Mouse (Mus musculus) MEL (cell line): ENCODE measurements around the gene Gm11099. TPM values are rescaled to one million over a fixed set of nuclear protein-coding genes. Genes with fewer than 3 reads are reported as not detected.

Experiments used
- DNase-seq: peaks from one replicate; pipeline ENCODE4 v3.0.0; 2011; ENCODE audit warnings: low read depth, low spot score
- H3K27ac ChIP-seq: 2 replicates; pipeline ENCODE4 v1.5.1; 2012; ENCODE audit warnings: low read depth, mild to moderate bottlenecking, control low read depth, low read length, moderate library complexity; ENCODE audit not compliant: control insufficient read depth
- H3K27me3 ChIP-seq, 2 experiments: fragments of 150-350 bp in 1 of 2; sonication (generic) in 1 of 2; 2 replicates each; pipeline ENCODE4 v1.6.1; 2012; ENCODE audit warnings: low read length in 2 of 2, mild to moderate bottlenecking in 2 of 2, improper control_type of control experiment in 1 of 2, moderate library complexity in 1 of 2; ENCODE audit not compliant: insufficient read depth in 2 of 2, control insufficient read depth in 1 of 2
- H3K36me3 ChIP-seq, 2 experiments: 2 replicates each; pipeline ENCODE4 v1.6.1; 2012 to 2014; ENCODE audit warnings: low read length in 2 of 2, improper control_type of control experiment in 1 of 2, inconsistent platforms in 1 of 2, mild to moderate bottlenecking in 1 of 2; ENCODE audit not compliant: insufficient read depth in 2 of 2, control insufficient read depth in 1 of 2
- H3K4me1 ChIP-seq, 2 experiments: fragments of 150-350 bp in 1 of 2; sonication (generic) in 1 of 2; 2 replicates each; pipeline ENCODE4 v1.6.1; 2012; ENCODE audit warnings: low read length in 2 of 2, improper control_type of control experiment in 1 of 2, mild to moderate bottlenecking in 1 of 2; ENCODE audit not compliant: insufficient read depth in 2 of 2, control insufficient read depth in 1 of 2
- H3K4me3 ChIP-seq, 2 experiments: fragments of 150-350 bp in 1 of 2; sonication (generic) in 1 of 2; 2 replicates each; pipeline ENCODE4 v1.5.1; 2012; ENCODE audit warnings: low read depth in 2 of 2, low read length in 2 of 2, mild to moderate bottlenecking in 2 of 2, moderate library complexity in 2 of 2, control low read depth in 1 of 2, improper control_type of control experiment in 1 of 2; ENCODE audit not compliant: control insufficient read depth in 1 of 2, insufficient read depth in 1 of 2
- H3K79me2 ChIP-seq: 2 replicates; pipeline ENCODE4 v1.6.1; 2012; ENCODE audit warnings: mild to moderate bottlenecking, low read length, moderate library complexity; ENCODE audit not compliant: control insufficient read depth, poor library complexity, insufficient read depth
- H3K9ac ChIP-seq: 2 replicates; pipeline ENCODE4 v1.6.1; 2012; ENCODE audit warnings: low read depth, mild to moderate bottlenecking, control low read depth, low read length, moderate library complexity; ENCODE audit not compliant: control insufficient read depth, poor library complexity, severe bottlenecking
- H3K9me3 ChIP-seq: fragments of 150-350 bp; sonication (generic); replicated peaks from 2 replicates; pipeline ENCODE4 v1.6.1; 2012; ENCODE audit warnings: mild to moderate bottlenecking, low read length, improper control_type of control experiment, moderate library complexity; ENCODE audit not compliant: insufficient read depth
- BHLHE40 ChIP-seq: IDR thresholded peaks from 2 replicates; pipeline ENCODE4 v1.6.1; 2012; ENCODE audit warnings: low read depth, mild to moderate bottlenecking, inconsistent platforms, low read length, improper control_type of control experiment, borderline replicate concordance
- CTCF ChIP-seq, 3 experiments: IDR thresholded peaks in 2 of 3; conservative IDR thresholded peaks in 1 of 3; 2 replicates each; pipeline ENCODE4 v1.5.1; 2011 to 2012; ENCODE audit warnings: low read length in 3 of 3, low read depth in 2 of 3, mild to moderate bottlenecking in 2 of 3, improper control_type of control experiment in 1 of 3, inconsistent platforms in 1 of 3, mixed read lengths in 1 of 3, moderate library complexity in 1 of 3; ENCODE audit not compliant: control insufficient read depth in 1 of 3, insufficient read depth in 1 of 3, poor library complexity in 1 of 3, severe bottlenecking in 1 of 3
- E2F4 ChIP-seq: IDR thresholded peaks from 2 replicates; pipeline ENCODE4 v1.6.1; 2011; ENCODE audit warnings: low read depth, low read length, improper control_type of control experiment, borderline replicate concordance
- EP300 ChIP-seq, 2 experiments: IDR thresholded peaks; 2 replicates each; pipeline ENCODE4 v1.6.1; 2011; ENCODE audit warnings: improper control_type of control experiment in 2 of 2, low read length in 2 of 2, low read depth in 1 of 2, mild to moderate bottlenecking in 1 of 2
- ETS1 ChIP-seq: IDR thresholded peaks from 2 replicates; pipeline ENCODE4 v1.6.1; 2012; ENCODE audit warnings: low read depth, mild to moderate bottlenecking, inconsistent platforms, low read length, improper control_type of control experiment, moderate library complexity
- GABPA ChIP-seq: IDR thresholded peaks from 2 replicates; pipeline ENCODE4 v1.6.1; 2012; ENCODE audit warnings: low read depth, mild to moderate bottlenecking, inconsistent platforms, low read length, improper control_type of control experiment, moderate library complexity
- GATA1 ChIP-seq: IDR thresholded peaks from 2 replicates; pipeline ENCODE4 v1.6.1; 2011; ENCODE audit warnings: low read depth, low read length, improper control_type of control experiment
- KAT2A ChIP-seq: conservative IDR thresholded peaks from 2 replicates; pipeline ENCODE4 v1.6.1; 2012; ENCODE audit warnings: low read depth, low read length, improper control_type of control experiment, inconsistent platforms
- MAZ ChIP-seq: IDR thresholded peaks from 2 replicates; pipeline ENCODE4 v1.6.1; 2012; ENCODE audit warnings: low read depth, mild to moderate bottlenecking, inconsistent platforms, low read length, improper control_type of control experiment
- MEF2A ChIP-seq: IDR thresholded peaks from 2 replicates; pipeline ENCODE4 v1.6.1; 2014; ENCODE audit warnings: low read depth, mild to moderate bottlenecking, inconsistent platforms, low read length, improper control_type of control experiment; ENCODE audit not compliant: poor library complexity, insufficient replicate concordance, severe bottlenecking; ENCODE audit errors: extremely low read depth
- MXI1 ChIP-seq: IDR thresholded peaks from 2 replicates; pipeline ENCODE4 v1.6.1; 2011; ENCODE audit warnings: mild to moderate bottlenecking, low read depth, low read length, improper control_type of control experiment
- MYB ChIP-seq: IDR thresholded peaks from 2 replicates; pipeline ENCODE4 v1.6.1; 2011; ENCODE audit warnings: mild to moderate bottlenecking, low read depth, low read length, improper control_type of control experiment
- MYC ChIP-seq: IDR thresholded peaks from 2 replicates; pipeline ENCODE4 v1.6.1; 2011; ENCODE audit warnings: low read depth, mild to moderate bottlenecking, low read length, improper control_type of control experiment, moderate library complexity
- NELFE ChIP-seq: IDR thresholded peaks from 2 replicates; pipeline ENCODE4 v1.6.1; 2011; ENCODE audit warnings: low read depth, low read length, improper control_type of control experiment
- NRF1 ChIP-seq: IDR thresholded peaks from 2 replicates; pipeline ENCODE4 v1.6.1; 2014; ENCODE audit warnings: low read depth, mild to moderate bottlenecking, inconsistent platforms, low read length, improper control_type of control experiment, moderate library complexity; ENCODE audit not compliant: poor library complexity, insufficient read depth, severe bottlenecking
- RCOR1 ChIP-seq: IDR thresholded peaks from 2 replicates; pipeline ENCODE4 v1.6.1; 2012; ENCODE audit warnings: low read depth, mild to moderate bottlenecking, inconsistent platforms, low read length, improper control_type of control experiment
- SIN3A ChIP-seq: IDR thresholded peaks from 2 replicates; pipeline ENCODE4 v1.6.1; 2012; ENCODE audit warnings: low read length, improper control_type of control experiment, inconsistent platforms
- SMC3 ChIP-seq: IDR thresholded peaks from 2 replicates; pipeline ENCODE4 v1.6.1; 2011; ENCODE audit warnings: low read depth, low read length, improper control_type of control experiment
- TBP ChIP-seq: IDR thresholded peaks from 2 replicates; pipeline ENCODE4 v1.8.0; 2011; ENCODE audit warnings: low read depth, low read length, improper control_type of control experiment
- TCF12 ChIP-seq: IDR thresholded peaks from 2 replicates; pipeline ENCODE4 v1.6.1; 2014; ENCODE audit warnings: low read depth, mild to moderate bottlenecking, inconsistent platforms, low read length, improper control_type of control experiment, moderate library complexity
- UBTF ChIP-seq: IDR thresholded peaks from 2 replicates; pipeline ENCODE4 v1.6.1; 2012; ENCODE audit warnings: low read depth, mild to moderate bottlenecking, inconsistent platforms, low read length, improper control_type of control experiment, moderate library complexity, borderline replicate concordance; ENCODE audit not compliant: insufficient read depth
- USF1 ChIP-seq: IDR thresholded peaks from 2 replicates; pipeline ENCODE4 v1.6.1; 2014; ENCODE audit warnings: low read depth, mild to moderate bottlenecking, inconsistent platforms, low read length, improper control_type of control experiment, moderate library complexity
- ZC3H11A ChIP-seq: IDR thresholded peaks from 2 replicates; pipeline ENCODE4 v1.6.1; 2012; ENCODE audit warnings: low read depth, mild to moderate bottlenecking, inconsistent platforms, low read length, improper control_type of control experiment
- ZKSCAN1 ChIP-seq: IDR thresholded peaks from 2 replicates; pipeline ENCODE4 v1.6.1; 2012; ENCODE audit warnings: low read depth, mild to moderate bottlenecking, inconsistent platforms, low read length, improper control_type of control experiment, moderate library complexity
- ZMIZ1 ChIP-seq: IDR thresholded peaks from 2 replicates; pipeline ENCODE4 v1.6.1; 2012; ENCODE audit warnings: low read depth, mild to moderate bottlenecking, inconsistent platforms, low read length, improper control_type of control experiment, moderate library complexity
- polyA plus RNA-seq, 2 experiments: library from polyadenylated mRNA; stranded (reverse) in 1 of 2; unstranded in 1 of 2; fragments of >175 nt in 1 of 2; fragments of >200 nt in 1 of 2; gene quantifications; 2 replicates each; pipeline versions ENCODE4 v1.2.1 to v1.2.4; 2012; ENCODE audit warnings: low replicate concordance in 2 of 2, low read depth in 1 of 2; ENCODE audit not compliant: insufficient read length in 2 of 2, insufficient read depth in 1 of 2, missing spikeins in 1 of 2
- total RNA-seq: library from RNA; depleted of rRNA; stranded (reverse); fragments of 300-350 nt; gene quantifications from 2 replicates; pipeline ENCODE4 v1.2.3, GENCODE M21; 2012

Gm11099 gene
- total and polyA plus RNA-seq, 3 experiments, result not detected

DNA sequence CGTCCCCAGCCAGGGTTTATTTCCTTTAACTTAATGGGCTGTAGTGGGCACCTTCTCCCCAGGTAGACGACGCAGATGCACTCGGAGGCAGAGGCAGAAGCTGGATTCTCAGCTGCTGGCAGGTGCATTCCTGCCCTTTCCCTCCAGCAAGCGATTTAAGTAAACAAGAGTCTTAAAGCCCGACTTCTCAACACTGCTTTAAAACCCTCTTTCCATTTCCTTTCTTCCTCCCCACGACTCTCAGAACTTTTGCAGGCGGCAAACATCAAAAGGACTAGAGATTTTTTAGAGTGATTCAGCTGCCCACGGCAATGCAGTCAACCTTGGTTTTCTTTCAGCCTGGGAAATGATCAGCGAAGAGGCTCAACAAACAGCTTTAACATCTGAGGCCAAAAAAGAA, 14.7 kb upstream of the Gm11099 start:
- Histone ChIP-seq H3K27ac (no peak overlapping the region), H3K9me3 (no peaks in the 10 kb centered on the region), H3K9ac (no peak overlapping the region), H3K4me1 (no peaks in the 10 kb centered on the region), H3K4me3 (no peak overlapping the region), H3K79me2 (no peaks in the 10 kb centered on the region), H3K27me3 (no peaks in the 10 kb centered on the region), H3K36me3 (no peaks in the 10 kb centered on the region)
- no peak for TF ChIP-seq TCF12
- no peak for DNase-seq

DNA sequence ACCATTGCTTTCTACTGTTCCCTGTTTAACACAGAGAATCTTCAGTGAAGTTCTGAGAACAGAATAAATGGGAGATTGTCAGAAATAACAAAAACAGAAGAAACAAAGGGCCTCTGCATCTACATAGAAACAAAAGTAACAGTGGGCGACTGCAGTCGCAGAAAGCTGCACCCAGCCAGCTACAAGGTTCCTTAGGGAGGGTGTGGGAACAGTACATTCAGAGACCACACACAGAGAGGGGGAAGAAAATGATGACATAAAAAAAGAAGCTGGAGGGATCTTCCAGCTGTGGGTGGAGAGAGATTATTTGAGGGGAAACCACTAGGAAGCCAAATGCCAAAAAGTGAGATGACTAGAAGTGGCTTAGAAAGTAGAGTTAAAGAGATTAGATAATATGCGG, 20.6 kb downstream of the Gm11099 start:
- no peaks in the 10 kb centered on the region for H3K9me3 ChIP-seq

DNA sequence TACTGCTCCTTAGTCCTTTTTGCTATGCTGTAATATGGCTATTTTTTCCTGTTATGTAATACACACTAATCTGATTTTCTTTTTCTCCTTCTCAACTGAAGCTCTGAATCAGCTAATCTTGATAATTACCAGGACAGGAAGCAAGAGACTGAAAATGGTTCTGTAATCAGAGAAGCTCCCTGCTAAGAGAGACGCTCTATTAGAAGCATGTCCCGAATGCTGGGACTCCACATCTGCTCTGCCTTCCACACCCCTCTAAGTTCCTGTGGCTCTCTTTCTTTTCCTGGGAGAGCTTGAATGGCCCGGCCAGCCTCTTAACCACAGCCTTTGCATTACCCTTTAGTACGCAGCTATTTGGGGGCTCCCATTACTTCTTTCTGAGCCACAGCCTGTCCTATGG, 45.8 kb downstream of the Gm11099 start:
- Histone ChIP-seq H3K9ac (no peak overlapping the region), H3K27me3 (no peaks in the 10 kb centered on the region), H3K4me1 (no peaks in the 10 kb centered on the region), H3K9me3 (no peaks in the 10 kb centered on the region), H3K36me3 (no peaks in the 10 kb centered on the region), H3K27ac (no peak overlapping the region), H3K79me2 (no peaks in the 10 kb centered on the region), H3K4me3 (no peak overlapping the region)
- no peak for TF ChIP-seq KAT2A
- TF ChIP-seq MXI1, result no peak
- TF ChIP-seq UBTF, result no peak
- no peak for TF ChIP-seq USF1
- no peak for TF ChIP-seq MYB
- no peak for TF ChIP-seq ZMIZ1
- no peak for TF ChIP-seq CTCF (IDR thresholded peaks at IDR 0.05 in 2 of 3, conservative IDR thresholded peaks at IDR 0.05 in 1 of 3; ENCODE audit: control insufficient read depth in 1 of 3, insufficient read depth in 1 of 3, low read depth in 2 of 3, low read length in 3 of 3, poor library complexity in 1 of 3, severe bottlenecking in 1 of 3)
- TF ChIP-seq NRF1, result no peak
- TF ChIP-seq SIN3A, result no peak
- TF ChIP-seq MYC, result no peak
- no peak for TF ChIP-seq ZC3H11A
- no peak for TF ChIP-seq NELFE
- TF ChIP-seq TBP, result no peak
- no peak for TF ChIP-seq SMC3
- DNase-seq, result no peak

More for the DNA sequence above, 20.6 kb downstream of the Gm11099 start:
- H3K4me3 ChIP-seq, result no peak overlapping the region
- DNase-seq, result no peak
- no peak overlapping the region for H3K27ac ChIP-seq
- H3K4me1 ChIP-seq, result no peaks in the 10 kb centered on the region
- no peak overlapping the region for H3K9ac ChIP-seq
- H3K36me3 ChIP-seq, result no peaks in the 10 kb centered on the region
- TF ChIP-seq USF1, result no peak
- TF ChIP-seq E2F4, result no peak
- TF ChIP-seq ETS1, result no peak
- no peak for TF ChIP-seq GATA1
- no peak for TF ChIP-seq SMC3
- no peak for TF ChIP-seq RCOR1
- no peak for TF ChIP-seq MAZ
- no peak for TF ChIP-seq GABPA
- no peak for TF ChIP-seq EP300 (IDR thresholded peaks at IDR 0.05; ENCODE audit: low read depth in 1 of 2, low read length in 2 of 2)
- no peak for TF ChIP-seq ZMIZ1
- no peak for TF ChIP-seq BHLHE40
- no peak for TF ChIP-seq NELFE
- no peak for TF ChIP-seq ZKSCAN1
- TF ChIP-seq MEF2A, result no peak
- H3K27me3 ChIP-seq, result no peaks in the 10 kb centered on the region
- no peaks in the 10 kb centered on the region for H3K79me2 ChIP-seq
